Mouse (Mus musculus) lung, embryonic 15.5 days (tissue): ENCODE results near the gene Dnase1l1. TPM values are rescaled to one million over a fixed set of nuclear protein-coding genes. Genes with fewer than 3 reads are reported as not detected.
A peak's percentile ranks its signal among the peaks of the same experiment; 100 is the strongest.

Experiments used
- ATAC-seq: fragments of 200-750 bp; cut with Nextera tagmentation; 2 replicates; pipeline ENCODE4 v1.8.0; 2017; ENCODE audit warnings: moderate number of reproducible peaks, borderline replicate concordance; ENCODE audit not compliant: low FRiP score, low TSS enrichment; ENCODE audit errors: extremely low read depth
- H3K27ac ChIP-seq: fragments of 300-500 bp; sonication (generic); 2 replicates; pipeline ENCODE4 v1.5.1; 2015; ENCODE audit warnings: moderate library complexity, mild to moderate bottlenecking, inconsistent platforms
- H3K27me3 ChIP-seq: fragments of 300-500 bp; sonication (generic); 2 replicates; pipeline ENCODE4 v1.6.1; 2015; ENCODE audit warnings: inconsistent platforms
- H3K36me3 ChIP-seq: fragments of 300-500 bp; sonication (generic); 2 replicates; pipeline ENCODE4 v1.6.1; 2015; ENCODE audit warnings: inconsistent platforms
- H3K4me1 ChIP-seq: fragments of 300-500 bp; sonication (generic); 2 replicates; pipeline ENCODE4 v1.6.1; 2015; ENCODE audit warnings: inconsistent platforms
- H3K4me2 ChIP-seq: fragments of 300-500 bp; sonication (generic); 2 replicates; pipeline ENCODE4 v1.6.1; 2015; ENCODE audit warnings: inconsistent platforms, mild to moderate bottlenecking, moderate library complexity
- H3K4me3 ChIP-seq: fragments of 300-500 bp; sonication (generic); 2 replicates; pipeline ENCODE4 v1.5.1; 2015; ENCODE audit warnings: mild to moderate bottlenecking, inconsistent platforms
- H3K9ac ChIP-seq: fragments of 300-500 bp; sonication (generic); 2 replicates; pipeline ENCODE4 v1.6.1; 2015; ENCODE audit warnings: inconsistent platforms
- H3K9me3 ChIP-seq: fragments of 300-500 bp; sonication (generic); 2 replicates; pipeline ENCODE4 v1.6.1; 2016; ENCODE audit warnings: inconsistent platforms
- WGBS: fragments of 180-500 bp; shearing (Covaris S2); methylation state at CpG from one replicate; pipeline ENCODE4 v1.1.7; 2015; 5-methylcytosine and 5-hydroxymethylcytosine counted together
- polyA plus RNA-seq: library from polyadenylated mRNA; unstranded; fragments of >200 nt; fragmentation: Nextera tagmentation; extraction: Ambion mirVana; gene quantifications from 2 replicates; pipeline ENCODE4 v1.2.1, GENCODE M21; 2015

Gene Dnase1l1
- polyA plus RNA-seq = 11.2 and 15.8 TPM in 2 replicates

GRCm38 (mm10) chrX:74281732-74282394 is at the start of gene Dnase1l1, which contains the start of gene Taz:
Dnase1l1 (minus strand) TSS chrX:74282337.
Taz (plus strand) TSS chrX:74281912.
- Histone ChIP-seq H3K4me3 (peak within 1 kb of the TSS; percentile 57), H3K27ac (peak within 1 kb of the TSS; percentile 92), H3K27me3 (no peaks in the 10 kb centered on the region), H3K4me1 (0 out of 2 replicates have a peak, but pooled peaks cover 7% of the 10 kb centered on the region), H3K4me2 (peak within 1 kb of the TSS; percentile 74), H3K9ac (peak within 1 kb of the TSS; percentile 64), H3K9me3 (no peaks in the 10 kb centered on the region), H3K36me3 (no peaks in the 10 kb centered on the region)
- 13% methylated on average over 16 of the region's 16 CpGs for WGBS
- peak; percentile 95 for ATAC-seq

GRCm38 (mm10) chrX:74330166-74330930 is 48.2 kb upstream of the Dnase1l1 start:
- ATAC-seq = no peak
- 31% methylated on average over 2 of the region's 2 CpGs for WGBS

GRCm38 (mm10) chrX:74329215-74329671 is 47.1 kb upstream of the Dnase1l1 start:
- Histone ChIP-seq H3K4me2 (peak overlapping the region; percentile 66), H3K9me3 (no peaks in the 10 kb centered on the region), H3K4me1 (0 out of 2 replicates have a peak, but pooled peaks cover 6% of the 10 kb centered on the region), H3K36me3 (no peaks in the 10 kb centered on the region), H3K4me3 (peak overlapping the region; percentile 49), H3K27ac (no peak overlapping the region), H3K27me3 (no peaks in the 10 kb centered on the region), H3K9ac (peak overlapping the region; percentile 56)
- ATAC-seq = 0 out of 2 replicates have a peak, but pooled peaks have one; percentile 13
- WGBS = 14% methylated on average over 10 of the region's 10 CpGs

More at GRCm38 (mm10) chrX:74330166-74330930, 48.2 kb upstream of the Dnase1l1 start:
- no peaks in the 10 kb centered on the region for H3K36me3 ChIP-seq
- no peaks in the 10 kb centered on the region for H3K27me3 ChIP-seq
- no peaks in the 10 kb centered on the region for H3K9me3 ChIP-seq
- no peak overlapping the region for H3K9ac ChIP-seq
- 0 out of 2 replicates have a peak, but pooled peaks cover 6% of the 10 kb centered on the region for H3K4me1 ChIP-seq
- H3K27ac ChIP-seq = no peak overlapping the region
- peak overlapping the region; percentile 49; the same call in 1 of the 2 replicates for H3K4me3 ChIP-seq
- H3K4me2 ChIP-seq = peak overlapping the region; percentile 66

- H3K27me3 ChIP-seq = no peaks in the 10 kb centered on the region
- H3K4me3 ChIP-seq = peak within 1 kb of the TSS; percentile 49
- peak; percentile 95 for ATAC-seq
- H3K9ac ChIP-seq = peak within 1 kb of the TSS; percentile 56
- H3K9me3 ChIP-seq = no peaks in the 10 kb centered on the region
- H3K4me2 ChIP-seq = peak within 1 kb of the TSS; percentile 66
- H3K36me3 ChIP-seq = no peaks in the 10 kb centered on the region
- 0 out of 2 replicates have a peak, but pooled peaks cover 6% of the 10 kb centered on the region for H3K4me1 ChIP-seq
- 18% methylated on average over 25 of the region's 30 CpGs for WGBS
- peak within 1 kb of the TSS; percentile 78 for H3K27ac ChIP-seq
These were observed 46.6 kb upstream of the Dnase1l1 start, which contains the start of gene Plxna3 for GRCm38 (mm10) chrX:74328725-74329161. Plxna3 (plus strand) TSS chrX:74329066.

- Histone ChIP-seq H3K27ac (peak within 1 kb of the TSS; percentile 78), H3K4me3 (peak within 1 kb of the TSS; percentile 68), H3K9me3 (no peaks in the 10 kb centered on the region), H3K9ac (peak within 1 kb of the TSS; percentile 80), H3K4me1 (peaks cover 8% of the 10 kb centered on the region; the same call in 1 of the 2 replicates), H3K27me3 (no peaks in the 10 kb centered on the region), H3K4me2 (peak within 1 kb of the TSS; percentile 69), H3K36me3 (peaks cover 29% of the 10 kb centered on the region)
- ATAC-seq = peak; percentile 97
- 14% methylated on average over 51 of the region's 59 CpGs for WGBS
These were observed 30.7 kb upstream of the Dnase1l1 start, which contains the start of gene Fam50a for GRCm38 (mm10) chrX:74312540-74313464. Fam50a (plus strand) TSS chrX:74313033.

- H3K4me3 ChIP-seq = peak within 1 kb of the TSS; percentile 60
- WGBS = 13% methylated on average over 39 of the region's 41 CpGs
- peak within 1 kb of the TSS; percentile 90 for H3K27ac ChIP-seq
- peaks cover 45% of the 10 kb centered on the region for H3K36me3 ChIP-seq
- no peaks in the 10 kb centered on the region for H3K27me3 ChIP-seq
- peak; percentile 85 for ATAC-seq
- no peaks in the 10 kb centered on the region; the same call in 1 of the 2 replicates for H3K4me1 ChIP-seq
- peak within 1 kb of the TSS; percentile 57 for H3K4me2 ChIP-seq
- no peaks in the 10 kb centered on the region for H3K9me3 ChIP-seq
- H3K9ac ChIP-seq = peak within 1 kb of the TSS; percentile 63
These were observed 22.9 kb upstream of the Dnase1l1 start, which contains the start of gene Gdi1 for GRCm38 (mm10) chrX:74304867-74305700. Gdi1 (plus strand) TSS chrX:74304998.

- no peak overlapping the region for H3K9ac ChIP-seq
- no peaks in the 10 kb centered on the region for H3K4me1 ChIP-seq
- no peak overlapping the region for H3K27ac ChIP-seq
- WGBS = 86% methylated on average over 3 of the region's 3 CpGs
- H3K9me3 ChIP-seq = no peaks in the 10 kb centered on the region
- H3K36me3 ChIP-seq = peaks cover 18% of the 10 kb centered on the region; the same call in 1 of the 2 replicates
- ATAC-seq = no peak
- H3K4me2 ChIP-seq = no peak overlapping the region
- no peak overlapping the region for H3K4me3 ChIP-seq
- no peaks in the 10 kb centered on the region for H3K27me3 ChIP-seq
These were observed 17.6 kb upstream of the Dnase1l1 start for GRCm38 (mm10) chrX:74299721-74300120.

GRCm38 (mm10) chrX:74298348-74298747 is 16.2 kb upstream of the Dnase1l1 start:
- H3K27me3 ChIP-seq = no peaks in the 10 kb centered on the region
- no peaks in the 10 kb centered on the region for H3K4me1 ChIP-seq
- no peak for ATAC-seq
- no peak overlapping the region for H3K4me2 ChIP-seq
- 80% methylated on average over 1 of the region's 1 CpGs for WGBS
- H3K36me3 ChIP-seq = peaks cover 16% of the 10 kb centered on the region; the same call in 1 of the 2 replicates
- H3K27ac ChIP-seq = no peak overlapping the region
- no peak overlapping the region for H3K9ac ChIP-seq
- H3K4me3 ChIP-seq = no peak overlapping the region
- no peaks in the 10 kb centered on the region for H3K9me3 ChIP-seq

GRCm38 (mm10) chrX:74296538-74297448 is 14.7 kb upstream of the Dnase1l1 start, which contains the start of gene Atp6ap1:
Atp6ap1 (plus strand) TSS chrX:74297097.
- Histone ChIP-seq H3K36me3 (peaks cover 14% of the 10 kb centered on the region; the same call in 1 of the 2 replicates), H3K9ac (peak within 1 kb of the TSS; percentile 72), H3K4me2 (peak within 1 kb of the TSS; percentile 66), H3K4me3 (peak within 1 kb of the TSS; percentile 71), H3K27me3 (no peaks in the 10 kb centered on the region), H3K4me1 (no peaks in the 10 kb centered on the region), H3K27ac (peak within 1 kb of the TSS; percentile 47), H3K9me3 (no peaks in the 10 kb centered on the region)
- 13% methylated on average over 37 of the region's 37 CpGs for WGBS
- peak; percentile 99 for ATAC-seq
